Mouse (Mus musculus): ENCODE data around the gene Nod1. TPM values are rescaled to one million over a fixed set of nuclear protein-coding genes. Genes with fewer than 3 reads are reported as not detected.

Nod1 gene
- polyA plus RNA-seq (2012; rRNA removed) = 2.4 and 3.9 TPM in 2 replicates

DNA sequence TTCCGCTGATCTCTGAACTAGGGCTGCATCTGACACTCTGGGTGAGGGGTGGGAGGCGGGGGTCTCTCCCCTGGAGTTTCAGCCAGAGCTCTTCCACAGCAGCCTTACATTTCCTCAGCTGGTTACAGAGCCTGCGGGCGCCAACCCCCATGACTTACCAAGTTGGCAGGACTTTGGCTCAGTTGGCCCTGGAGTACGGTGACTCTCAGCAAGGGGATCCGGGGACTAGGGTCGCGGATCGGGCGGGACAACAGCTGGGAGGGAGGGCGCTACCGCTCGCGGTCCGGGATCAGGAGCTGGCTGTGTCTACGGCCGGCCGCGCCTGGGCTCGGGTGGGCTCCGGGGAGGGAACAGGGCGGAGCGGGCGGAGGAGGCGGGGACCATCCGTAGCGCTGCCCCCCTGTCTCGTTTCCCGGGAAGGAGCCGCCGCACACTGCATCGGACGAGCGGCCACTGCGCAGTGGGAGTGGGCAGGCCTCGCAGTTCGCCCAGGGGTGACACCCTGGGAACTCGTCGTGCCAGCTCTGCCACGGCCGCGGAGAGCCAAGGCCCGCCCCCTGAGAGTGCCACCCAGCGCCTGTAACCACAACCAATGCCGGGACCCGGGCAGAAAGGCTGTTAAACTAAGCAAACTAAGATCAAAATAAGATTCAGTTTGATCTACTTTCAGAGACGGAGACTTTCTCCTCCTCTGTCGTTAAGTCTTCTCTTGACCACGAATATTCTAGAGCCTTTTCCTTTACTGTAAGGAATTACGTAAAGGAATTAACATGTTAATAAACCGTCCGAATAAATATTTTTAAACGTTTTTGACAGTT is at the start of gene Nod1:
Gene Nod1 (minus strand): TSS at position 502 of the 818 bp plus-strand sequence.

DNA sequence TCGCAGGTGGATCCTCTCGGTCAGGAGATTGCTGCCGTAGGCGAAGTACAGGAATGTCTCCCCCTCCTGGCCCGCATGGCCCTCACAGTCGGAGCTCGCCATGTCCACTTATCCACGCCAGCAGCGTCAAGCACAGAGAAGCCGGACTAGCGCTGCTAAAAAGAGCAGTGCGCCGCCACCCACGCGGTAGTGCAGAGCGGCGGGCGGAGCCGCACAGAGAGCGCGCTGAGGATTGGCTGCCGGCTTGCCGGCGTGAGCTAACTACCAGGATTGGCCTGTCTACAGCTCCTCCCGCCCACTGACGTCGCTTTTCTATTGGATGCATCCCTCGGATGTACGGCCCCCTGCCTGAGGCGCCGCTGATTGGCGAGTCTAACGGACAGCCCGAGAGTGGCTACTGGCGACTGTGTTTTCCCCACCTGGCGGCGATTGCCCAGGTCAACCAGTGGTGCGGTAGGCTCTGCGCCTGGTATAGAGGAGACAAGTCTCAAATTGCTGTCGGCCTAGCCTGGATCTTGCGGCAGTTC is 20.4 kb upstream of the Nod1 start, which contains the start of gene Ggct:
Gene Ggct (minus strand): TSS at position 217 of the 527 bp plus-strand sequence.

Other genes starting within 250 kb of the Nod1 start
- gene Znrf2, start 155.7 kb downstream of the Nod1 start, polyA plus RNA-seq (2012; rRNA removed) = 7.7 and 8.3 TPM in 2 replicates
- gene Ggct, start 20.3 kb upstream of the Nod1 start, polyA plus RNA-seq (2012; rRNA removed) = 6.2 and 6.5 TPM in 2 replicates
- 108 and 155 TPM in 2 replicates for gene Gars, start 65.4 kb upstream of the Nod1 start, polyA plus RNA-seq (2012; rRNA removed)
- 0.25 and 0.73 TPM in 2 replicates for gene Crhr2, start 160.4 kb upstream of the Nod1 start, polyA plus RNA-seq (2012; rRNA removed)
- gene Inmt, start 202.4 kb upstream of the Nod1 start, polyA plus RNA-seq (2012; rRNA removed) = 0.17 and 0.20 TPM in 2 replicates
- 8.8 and 12.3 TPM in 2 replicates for gene Mindy4, start 230.8 kb upstream of the Nod1 start, polyA plus RNA-seq (2012; rRNA removed)

All from central nervous system, embryonic 11.5 days (tissue).